Mouse (Mus musculus) heart, embryonic 10.5 days (tissue): ENCODE measurements around the gene Tex2. TPM values are rescaled to one million over a fixed set of nuclear protein-coding genes. Genes with fewer than 3 reads are reported as not detected.

Experiments used
- DNase-seq: peaks from one replicate; pipeline ENCODE4 v3.0.0-alpha.2; 2017; ENCODE audit warnings: low spot score
- H3K27ac ChIP-seq: fragments of 300-500 bp; sonication (generic); 2 replicates; pipeline ENCODE4 v1.5.1; 2016; ENCODE audit warnings: mild to moderate bottlenecking
- H3K27me3 ChIP-seq: fragments of 300-500 bp; sonication (generic); 2 replicates; pipeline ENCODE4 v1.6.1; 2016; ENCODE audit warnings: mild to moderate bottlenecking; ENCODE audit not compliant: poor library complexity, insufficient read depth, severe bottlenecking
- H3K36me3 ChIP-seq: fragments of 300-500 bp; sonication (generic); 2 replicates; pipeline ENCODE4 v1.6.1; 2016; ENCODE audit warnings: mild to moderate bottlenecking, moderate library complexity
- H3K4me1 ChIP-seq: fragments of 300-500 bp; sonication (generic); 2 replicates; pipeline ENCODE4 v1.6.1; 2016; ENCODE audit warnings: mild to moderate bottlenecking
- H3K4me3 ChIP-seq: fragments of 300-500 bp; sonication (generic); 2 replicates; pipeline ENCODE4 v1.5.1; 2016; ENCODE audit warnings: mild to moderate bottlenecking, moderate library complexity
- H3K9me3 ChIP-seq: fragments of 300-500 bp; sonication (generic); 2 replicates; pipeline ENCODE4 v1.6.1; 2016; ENCODE audit warnings: mild to moderate bottlenecking, moderate library complexity
- WGBS: fragments of 180-500 bp; shearing (Covaris S2); methylation state at CpG from one replicate; pipeline ENCODE4 v1.1.7; 2016; 5-methylcytosine and 5-hydroxymethylcytosine counted together
- polyA plus RNA-seq: library from polyadenylated mRNA; unstranded; fragments of >200 nt; fragmentation: Nextera tagmentation; extraction: Ambion mirVana; gene quantifications from 2 replicates; pipeline ENCODE4 v1.2.1, GENCODE M21; 2016

Tex2 gene
- polyA plus RNA-seq, 1 experiment from 2014 or later = 12.5 TPM

DNA sequence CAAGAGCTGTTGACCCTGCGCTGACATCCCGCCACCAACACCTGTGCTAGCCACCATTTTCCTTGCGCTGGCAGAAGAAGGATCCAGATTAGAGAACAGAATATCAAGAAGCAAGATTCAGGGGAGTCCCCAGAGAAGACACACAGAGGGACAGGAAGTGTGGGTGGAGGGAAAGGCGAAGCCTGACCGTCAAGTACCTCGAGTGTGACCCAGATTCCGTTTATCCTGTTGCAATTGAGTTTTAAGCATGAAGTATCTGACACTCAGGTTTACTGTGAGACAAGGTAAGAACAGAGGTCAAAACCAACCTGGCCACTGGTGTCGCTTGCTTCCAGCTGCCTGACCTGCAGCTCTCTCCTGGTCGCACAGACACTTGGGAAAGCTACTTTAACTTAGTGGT is 68.3 kb downstream of the Tex2 start:
- Histone ChIP-seq H3K4me3 (no peak overlapping the region), H3K4me1 (peaks cover 9% of the 10 kb centered on the region), H3K27ac (no peak overlapping the region), H3K36me3 (peaks cover 53% of the 10 kb centered on the region), H3K9me3 (no peaks in the 10 kb centered on the region), H3K27me3 (no peaks in the 10 kb centered on the region)
- no peak for DNase-seq
- 87% methylated on average over 9 of the region's 9 CpGs for WGBS

DNA sequence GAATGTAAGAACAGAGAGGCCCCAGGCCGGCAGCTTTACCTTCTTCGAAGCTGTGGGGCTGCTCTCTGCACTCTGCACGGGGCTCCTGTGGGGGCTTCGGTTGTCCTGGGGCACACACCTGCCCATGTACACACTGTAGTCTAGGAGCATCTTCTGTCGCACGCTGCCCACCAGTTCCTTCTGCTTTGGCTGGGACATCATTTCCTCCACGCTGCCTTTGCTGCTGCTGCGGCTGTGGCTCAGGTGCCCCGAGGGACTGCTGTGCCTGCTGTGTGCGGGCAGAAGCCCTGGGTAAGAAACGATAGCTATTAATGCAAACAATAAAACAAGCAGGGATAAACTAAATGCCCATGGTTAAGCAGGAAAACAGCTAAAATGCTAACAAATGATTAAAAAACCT is 69.1 kb downstream of the Tex2 start:
- Histone ChIP-seq H3K36me3 (peaks cover 55% of the 10 kb centered on the region), H3K4me3 (no peak overlapping the region), H3K9me3 (no peaks in the 10 kb centered on the region), H3K27ac (no peak overlapping the region), H3K27me3 (no peaks in the 10 kb centered on the region), H3K4me1 (peaks cover 9% of the 10 kb centered on the region)
- 94% methylated on average over 11 of the region's 11 CpGs for WGBS
- DNase-seq = no peak

DNA sequence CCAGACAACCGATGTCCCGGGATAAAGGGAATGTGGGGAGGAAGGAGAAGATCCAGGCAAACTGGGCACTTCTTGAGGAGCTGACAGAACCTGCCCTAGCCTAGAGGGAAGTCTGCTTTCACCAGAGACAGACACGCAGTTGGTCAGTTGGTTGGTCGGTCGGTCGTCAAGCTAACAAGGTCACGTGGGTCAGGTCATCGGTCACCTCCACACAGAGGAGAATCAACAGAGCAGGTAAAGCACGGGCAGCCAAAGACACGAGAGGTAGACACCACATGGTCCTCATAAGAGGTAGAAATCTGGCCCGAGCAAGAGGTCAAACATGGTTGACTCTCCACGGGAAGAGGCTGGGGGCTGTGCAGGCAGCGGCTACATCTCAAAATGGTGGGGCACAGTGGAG is 70.2 kb downstream of the Tex2 start:
- H3K4me1 ChIP-seq = peaks cover 9% of the 10 kb centered on the region
- H3K27me3 ChIP-seq = no peaks in the 10 kb centered on the region
- no peak overlapping the region for H3K27ac ChIP-seq
- 89% methylated on average over 13 of the region's 13 CpGs for WGBS
- H3K4me3 ChIP-seq = no peak overlapping the region
- H3K9me3 ChIP-seq = no peaks in the 10 kb centered on the region
- peaks cover 49% of the 10 kb centered on the region for H3K36me3 ChIP-seq
- DNase-seq = no peak

DNA sequence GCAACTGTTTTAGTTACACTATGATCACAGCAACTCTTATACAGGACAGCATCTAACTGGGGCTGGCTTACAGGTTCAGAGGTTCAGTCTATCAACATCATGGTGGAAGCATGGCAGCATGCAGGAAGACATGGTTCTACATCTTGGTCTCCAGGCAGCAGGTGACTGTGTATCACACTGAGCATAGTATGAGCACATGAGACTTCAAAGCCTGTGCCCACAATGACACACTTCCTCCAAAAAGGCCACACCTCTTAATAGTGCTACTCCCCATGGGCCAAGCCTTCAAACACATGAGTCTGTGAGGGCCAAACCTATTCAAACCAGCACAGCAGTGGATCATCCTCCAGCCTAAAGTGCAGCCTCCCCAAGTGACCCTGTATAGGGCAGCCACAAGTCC is 70.8 kb downstream of the Tex2 start:
- DNase-seq = no peak
- Histone ChIP-seq H3K27me3 (no peaks in the 10 kb centered on the region), H3K27ac (no peak overlapping the region), H3K4me3 (no peak overlapping the region), H3K9me3 (no peaks in the 10 kb centered on the region), H3K4me1 (peaks cover 9% of the 10 kb centered on the region), H3K36me3 (peaks cover 46% of the 10 kb centered on the region)

DNA sequence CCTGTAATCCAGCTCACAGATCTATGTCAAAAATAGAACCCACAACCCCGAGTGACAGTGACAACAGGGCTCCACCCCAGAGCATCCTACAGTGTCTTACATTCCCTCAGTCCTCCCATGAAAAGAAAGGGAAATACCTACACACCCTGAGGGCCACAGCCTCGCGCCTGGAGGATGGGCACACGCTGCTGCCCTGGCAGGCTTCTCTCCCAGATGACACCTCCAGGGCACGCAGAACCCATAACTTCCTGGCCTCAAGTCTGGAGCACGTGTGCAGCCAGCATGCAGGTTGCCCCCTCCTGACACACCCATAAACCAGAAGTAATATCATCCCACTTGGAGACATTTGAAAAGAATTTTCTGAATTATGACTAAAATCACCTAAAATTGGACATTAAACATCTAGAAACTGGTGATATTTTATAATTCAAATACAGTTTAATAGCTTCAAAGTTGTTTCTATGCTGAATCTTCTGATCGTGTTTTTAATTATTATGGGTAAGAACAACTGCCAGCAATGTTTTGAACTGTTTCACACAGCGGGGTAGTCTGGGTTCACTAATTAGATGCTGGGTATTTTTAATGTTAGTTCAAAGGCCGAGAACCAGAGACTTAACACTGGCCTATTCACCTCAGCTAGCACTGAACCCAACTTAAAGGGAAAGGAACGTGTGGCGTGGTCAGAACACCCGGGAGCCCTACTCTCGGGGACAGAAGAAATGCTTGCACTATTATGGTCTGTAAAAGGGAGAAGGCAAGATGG is 72.5 kb downstream of the Tex2 start:
- DNase-seq = no peak
- Histone ChIP-seq H3K27me3 (no peaks in the 10 kb centered on the region), H3K4me1 (peaks cover 10% of the 10 kb centered on the region), H3K27ac (no peak overlapping the region), H3K9me3 (no peaks in the 10 kb centered on the region), H3K36me3 (peaks cover 31% of the 10 kb centered on the region), H3K4me3 (no peak overlapping the region)
- 81% methylated on average over 13 of the region's 13 CpGs for WGBS

DNA sequence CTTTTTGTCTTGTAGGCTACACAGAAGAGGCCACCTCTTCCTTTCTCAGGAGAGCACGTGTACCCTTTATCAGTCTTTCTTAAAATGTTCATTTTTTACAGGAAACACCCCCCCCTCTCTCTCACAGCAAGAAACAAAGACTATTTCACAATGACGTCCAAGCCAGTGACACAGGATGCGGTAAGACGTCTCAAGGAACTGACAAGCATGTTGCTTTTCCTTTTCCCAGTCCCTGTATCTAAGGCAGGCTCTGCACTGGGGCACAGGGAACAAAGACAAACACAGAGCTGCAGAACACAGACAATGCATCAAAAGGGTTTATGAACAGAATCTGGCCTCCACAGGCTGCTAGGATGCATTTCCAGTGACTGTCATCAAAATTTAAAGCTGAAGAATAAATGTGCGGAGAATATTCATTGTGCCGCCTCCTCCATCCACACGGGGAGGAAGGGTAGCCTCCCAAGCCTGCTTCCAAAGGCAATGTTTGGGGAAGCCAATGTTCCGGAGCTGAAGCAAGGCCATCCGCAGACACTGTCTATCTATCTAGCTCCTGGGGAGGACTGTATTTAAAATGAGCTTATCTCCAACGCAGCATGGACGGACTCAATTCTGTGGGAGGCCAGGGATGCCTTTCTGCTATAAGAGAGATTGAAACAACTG is 76.8 kb downstream of the Tex2 start:
- Histone ChIP-seq H3K36me3 (peaks cover 19% of the 10 kb centered on the region), H3K27me3 (no peaks in the 10 kb centered on the region), H3K4me1 (peaks cover 26% of the 10 kb centered on the region), H3K9me3 (no peaks in the 10 kb centered on the region), H3K4me3 (no peak overlapping the region), H3K27ac (peak overlapping the region; percentile 75)
- DNase-seq = no peak
- WGBS = 51% methylated on average over 11 of the region's 11 CpGs

DNA sequence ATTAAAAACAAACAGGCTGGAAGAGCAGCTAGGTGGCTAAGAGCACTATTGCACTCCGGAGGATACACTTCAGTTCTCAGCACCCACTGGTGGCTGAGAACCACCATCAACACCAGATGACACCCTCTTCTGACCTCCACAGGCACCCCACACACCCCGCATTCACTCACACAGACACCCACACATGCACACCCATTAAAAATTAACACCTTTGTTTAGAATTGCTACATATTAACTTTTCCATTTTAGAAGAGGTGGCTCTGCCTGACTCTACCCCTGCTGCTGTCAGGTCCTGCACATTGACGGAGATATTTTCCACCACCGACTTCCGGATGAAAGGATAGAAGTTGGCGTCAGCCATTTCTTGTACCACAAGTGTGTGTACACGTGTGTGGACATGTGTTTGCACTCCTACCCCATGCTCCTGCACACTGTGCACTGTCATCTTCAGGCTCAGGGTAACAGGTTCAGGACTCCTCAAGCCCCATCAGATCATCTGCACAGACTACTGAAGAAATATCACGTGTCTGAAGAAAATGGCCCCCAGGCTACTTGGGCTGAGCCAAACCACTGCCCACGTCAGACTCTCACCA is 77.5 kb downstream of the Tex2 start:
- DNase-seq = no peak
- Histone ChIP-seq H3K4me1 (peaks cover 26% of the 10 kb centered on the region), H3K9me3 (no peaks in the 10 kb centered on the region), H3K36me3 (peaks cover 24% of the 10 kb centered on the region), H3K27ac (peak overlapping the region; percentile 59), H3K27me3 (no peaks in the 10 kb centered on the region), H3K4me3 (no peak overlapping the region)
- 81% methylated on average over 9 of the region's 9 CpGs for WGBS

DNA sequence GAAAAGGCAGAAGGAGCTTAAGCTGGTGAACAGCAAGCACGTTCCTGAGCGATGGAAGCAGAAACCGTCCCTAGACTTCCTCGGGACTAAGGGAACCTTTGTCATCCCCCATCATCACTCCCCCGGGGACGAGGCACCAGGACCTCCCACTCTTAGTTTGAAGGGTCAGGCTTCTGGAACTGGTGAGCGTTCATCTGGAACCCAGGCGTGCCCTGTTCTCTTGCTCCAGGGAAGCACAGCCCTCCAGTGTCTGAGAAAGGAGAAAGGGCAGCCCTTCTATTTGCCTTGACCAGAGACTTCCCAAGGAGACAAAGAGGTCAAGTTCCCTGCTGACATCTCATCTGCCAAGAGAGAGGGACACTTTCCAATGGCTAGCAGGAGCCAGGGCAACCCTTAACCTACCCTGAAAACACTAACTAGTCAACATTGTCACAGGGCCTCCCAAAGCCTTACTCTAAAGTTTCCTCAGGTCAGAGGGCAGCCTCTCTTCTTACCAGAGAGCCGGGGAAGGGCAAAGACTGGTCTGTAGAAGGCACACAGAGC is 80.9 kb downstream of the Tex2 start:
- no peaks in the 10 kb centered on the region for H3K27me3 ChIP-seq
- DNase-seq = no peak
- no peak overlapping the region for H3K27ac ChIP-seq
- peaks cover 37% of the 10 kb centered on the region for H3K4me1 ChIP-seq
- H3K4me3 ChIP-seq = no peak overlapping the region
- no peaks in the 10 kb centered on the region for H3K9me3 ChIP-seq
- H3K36me3 ChIP-seq = peaks cover 36% of the 10 kb centered on the region
- WGBS = 80% methylated on average over 9 of the region's 9 CpGs

DNA sequence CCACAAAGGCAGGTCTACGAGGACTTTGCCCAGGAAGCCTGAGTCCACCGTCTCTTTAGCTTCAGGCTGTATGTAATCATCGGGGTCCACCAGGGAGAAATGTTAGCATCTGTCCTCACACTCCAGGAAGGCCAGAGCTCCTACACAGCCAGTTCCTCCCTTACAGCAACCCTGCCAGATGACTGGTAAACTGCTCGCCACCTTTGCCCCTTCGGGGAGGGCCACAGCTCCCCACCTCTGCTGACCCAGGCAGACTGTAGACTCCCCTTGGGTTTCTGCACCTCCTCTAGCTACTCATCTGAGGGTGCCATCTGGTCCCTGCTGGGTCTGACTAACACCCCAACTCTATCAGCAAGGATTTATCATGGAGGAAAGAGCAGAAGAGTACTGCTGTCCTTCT is 83.4 kb downstream of the Tex2 start:
- 78% methylated on average over 5 of the region's 5 CpGs for WGBS
- Histone ChIP-seq H3K4me1 (peaks cover 36% of the 10 kb centered on the region), H3K4me3 (no peak overlapping the region), H3K27ac (peak overlapping the region; percentile 49), H3K36me3 (peaks cover 44% of the 10 kb centered on the region), H3K27me3 (no peaks in the 10 kb centered on the region), H3K9me3 (no peaks in the 10 kb centered on the region)
- no peak for DNase-seq

DNA sequence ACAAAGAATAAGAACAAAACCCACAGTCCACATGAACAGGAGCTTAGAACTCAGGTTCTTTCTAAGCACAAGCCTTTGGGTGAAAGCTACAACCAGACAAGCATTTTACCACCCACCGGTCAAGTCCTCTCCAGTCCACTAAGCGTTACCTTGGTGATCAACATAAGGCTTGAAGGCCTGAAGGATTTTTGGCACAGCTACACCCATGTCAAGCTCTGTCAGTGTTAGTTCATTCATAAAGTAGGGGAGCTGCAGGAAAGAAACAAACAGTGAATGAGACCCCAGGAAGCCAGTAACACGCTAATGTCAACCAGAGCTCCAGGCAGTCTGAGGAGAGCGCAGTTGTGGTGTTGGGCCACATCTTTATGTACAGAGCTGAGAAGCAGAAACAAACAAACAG is 84.1 kb downstream of the Tex2 start:
- Histone ChIP-seq H3K27me3 (no peaks in the 10 kb centered on the region), H3K9me3 (no peaks in the 10 kb centered on the region)
- 96% methylated on average over 4 of the region's 4 CpGs for WGBS

DNA sequence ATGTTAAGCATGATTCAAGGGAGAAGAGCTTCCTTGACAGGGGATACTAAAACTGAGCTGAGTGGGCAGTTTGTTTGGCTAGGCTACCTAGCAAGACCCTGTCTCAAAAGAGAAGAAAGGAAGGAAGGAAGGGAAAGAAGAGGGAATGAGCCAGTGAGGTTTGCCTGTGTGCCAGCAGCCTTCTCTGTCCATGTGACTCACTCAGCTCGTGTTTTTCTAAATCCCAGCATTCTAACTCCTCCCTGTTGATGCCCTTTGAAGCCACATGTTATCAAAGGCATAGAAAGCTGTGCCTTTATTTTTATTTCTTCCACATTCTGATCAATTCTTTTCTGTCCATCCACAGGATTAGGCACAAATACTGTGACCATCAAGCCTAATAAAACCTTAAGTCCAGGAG is 85.3 kb downstream of the Tex2 start:
- WGBS = 48% methylated on average over 1 of the region's 1 CpGs
- Histone ChIP-seq H3K36me3 (peaks cover 42% of the 10 kb centered on the region), H3K27me3 (no peaks in the 10 kb centered on the region), H3K27ac (no peak overlapping the region), H3K9me3 (no peaks in the 10 kb centered on the region), H3K4me3 (no peak overlapping the region), H3K4me1 (peaks cover 29% of the 10 kb centered on the region)
- DNase-seq = no peak

More for the DNA sequence above, 84.1 kb downstream of the Tex2 start:
- Histone ChIP-seq H3K4me1 (peaks cover 30% of the 10 kb centered on the region), H3K36me3 (peaks cover 44% of the 10 kb centered on the region), H3K27ac (no peak overlapping the region), H3K4me3 (no peak overlapping the region)
- DNase-seq = no peak

DNA sequence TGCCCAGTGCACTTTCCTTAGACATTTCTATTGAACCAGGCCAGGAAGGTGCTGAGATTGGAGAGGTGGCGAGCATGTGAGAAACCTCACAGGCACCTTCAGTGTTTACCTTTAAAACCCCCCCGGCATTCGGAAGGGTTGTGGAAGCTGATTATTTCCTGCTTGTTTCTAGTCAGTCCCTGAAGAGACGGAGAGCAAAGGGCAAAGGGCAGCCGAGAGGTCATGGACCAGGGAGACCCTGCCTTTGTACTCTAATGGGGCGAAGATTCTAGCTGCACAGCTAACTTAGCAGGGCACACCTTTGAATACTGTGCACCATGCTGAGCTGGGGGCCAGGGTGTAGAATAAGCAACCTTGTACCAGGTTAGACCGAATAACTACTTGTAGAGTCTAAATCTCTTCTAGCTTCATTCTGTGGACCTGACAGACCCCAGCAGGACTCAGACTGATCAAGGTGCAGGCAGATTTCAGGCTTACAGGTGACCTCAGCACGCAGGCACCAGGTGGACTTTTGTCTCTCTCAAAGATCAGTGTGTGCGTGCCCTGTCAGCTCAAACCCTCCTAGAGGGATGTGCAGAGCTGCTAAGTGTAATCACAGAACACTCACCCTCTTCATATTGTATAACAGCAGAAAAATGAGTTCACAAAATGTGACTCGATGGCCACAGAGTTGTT is 85.9 kb downstream of the Tex2 start:
- Histone ChIP-seq H3K9me3 (no peaks in the 10 kb centered on the region), H3K27ac (no peak overlapping the region), H3K27me3 (no peaks in the 10 kb centered on the region), H3K4me1 (peaks cover 27% of the 10 kb centered on the region), H3K36me3 (peaks cover 36% of the 10 kb centered on the region), H3K4me3 (no peak overlapping the region)
- 66% methylated on average over 10 of the region's 10 CpGs for WGBS
- no peak for DNase-seq

DNA sequence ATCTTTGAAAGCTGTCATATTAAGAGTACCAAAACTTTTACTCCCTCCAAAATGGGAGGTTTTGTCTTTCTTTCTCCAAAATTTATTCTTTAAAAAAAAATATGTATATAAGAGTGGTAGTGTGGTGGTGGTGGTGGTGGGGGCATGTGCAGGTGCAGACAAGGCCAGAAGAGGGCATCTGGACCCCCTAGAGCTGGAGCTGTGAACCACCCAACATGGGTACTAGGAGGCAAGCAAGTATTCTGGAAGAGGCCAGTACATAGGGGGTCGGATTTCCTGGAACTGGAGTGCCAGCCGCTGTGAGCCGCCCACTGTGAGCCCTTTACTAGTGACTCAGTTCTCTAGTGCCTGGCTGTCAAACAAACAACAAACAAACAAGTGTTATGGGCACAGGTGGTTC is 90.7 kb downstream of the Tex2 start:
- peaks cover 29% of the 10 kb centered on the region for H3K4me1 ChIP-seq

More for the DNA sequence above, 90.7 kb downstream of the Tex2 start:
- WGBS = 48% methylated on average over 3 of the region's 3 CpGs
- H3K27ac ChIP-seq = no peak overlapping the region
- peaks cover 9% of the 10 kb centered on the region; the same call in 1 of the 2 replicates for H3K27me3 ChIP-seq
- H3K36me3 ChIP-seq = peaks cover 12% of the 10 kb centered on the region; the same call in 1 of the 2 replicates
- DNase-seq = no peak
- H3K4me3 ChIP-seq = no peak overlapping the region
- no peaks in the 10 kb centered on the region for H3K9me3 ChIP-seq
